Mouse (Mus musculus): ENCODE measurements at regions not wholly inside any gene's neighbourhood (a gene's known extent, or its start where the extent isn't known, plus 50 kb on each side); places are given as distances from the start of the nearest gene placed in this dataset.
"Not testable (repeated sequence)": the region's sequence is repeated elsewhere in the genome, so short reads cannot be mapped to it uniquely, and the experiment has no call there.

DNA sequence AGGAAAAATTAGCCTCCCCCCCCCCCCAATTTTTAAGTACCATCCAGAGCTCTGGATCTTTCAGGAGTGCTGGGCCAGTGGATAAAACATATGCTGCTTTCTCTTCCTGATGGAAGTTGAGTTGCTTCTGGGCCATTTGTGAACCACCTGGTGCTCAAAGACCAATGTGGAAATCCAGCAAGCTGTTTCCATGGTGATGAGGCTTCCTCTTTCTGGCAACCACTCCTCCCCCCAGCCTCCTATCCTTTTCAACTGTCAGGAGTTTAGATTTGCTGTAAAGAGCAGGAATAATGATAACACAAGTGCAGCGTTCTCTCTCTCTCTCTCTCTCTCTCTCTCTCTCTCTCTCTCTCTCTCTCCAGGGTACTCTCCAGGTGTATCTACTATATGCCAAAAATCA lies 141.8 kb upstream of the Smlr1 start:
- Histone ChIP-seq H3K9ac (no peak overlapping the region), H3K27me3 (no peaks in the 10 kb centered on the region), H3K4me3 (no peak overlapping the region), H3K36me3 (no peaks in the 10 kb centered on the region), H3K4me1 (peaks cover 5% of the 10 kb centered on the region; the same call in 1 of the 2 replicates), H3K4me2 (replicated peaks) (no peak overlapping the region), H3K27ac (no peak overlapping the region), H3K9me3 (replicated peaks) (no peaks in the 10 kb centered on the region)
- peak; percentile 15; the same call in 1 of the 2 replicates for ATAC-seq (ENCODE audit: low FRiP score)
- 36% methylated on average over 1 of the region's 1 CpGs for WGBS

DNA sequence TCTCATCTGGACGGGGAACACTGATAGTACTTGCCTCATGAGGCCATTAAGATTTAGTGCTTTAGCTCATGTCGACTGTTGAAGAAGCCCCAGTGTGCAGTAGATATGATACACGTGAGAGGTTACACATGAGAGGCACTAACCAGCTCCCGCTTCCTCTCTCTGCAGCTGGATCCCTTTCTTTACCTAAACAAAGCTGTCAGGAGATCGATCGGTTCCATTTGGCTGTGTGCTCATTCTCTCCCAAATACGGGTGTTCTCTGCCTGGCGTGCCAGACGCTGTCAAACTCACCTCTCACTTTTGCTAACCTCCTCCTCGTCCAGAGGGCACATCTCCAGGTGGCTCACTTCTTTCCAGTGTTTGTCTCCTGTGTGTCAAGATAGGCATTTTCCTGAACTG lies 139.3 kb upstream of the Smlr1 start:
- 70% methylated on average over 10 of the region's 10 CpGs for WGBS
- Histone ChIP-seq H3K36me3 (no peaks in the 10 kb centered on the region), H3K27me3 (no peaks in the 10 kb centered on the region), H3K4me3 (no peak overlapping the region), H3K4me2 (replicated peaks) (no peak overlapping the region), H3K27ac (no peak overlapping the region), H3K4me1 (peaks cover 5% of the 10 kb centered on the region; the same call in 1 of the 2 replicates), H3K9me3 (replicated peaks) (no peaks in the 10 kb centered on the region), H3K9ac (no peak overlapping the region)
- no peak for ATAC-seq (ENCODE audit: low FRiP score)

DNA sequence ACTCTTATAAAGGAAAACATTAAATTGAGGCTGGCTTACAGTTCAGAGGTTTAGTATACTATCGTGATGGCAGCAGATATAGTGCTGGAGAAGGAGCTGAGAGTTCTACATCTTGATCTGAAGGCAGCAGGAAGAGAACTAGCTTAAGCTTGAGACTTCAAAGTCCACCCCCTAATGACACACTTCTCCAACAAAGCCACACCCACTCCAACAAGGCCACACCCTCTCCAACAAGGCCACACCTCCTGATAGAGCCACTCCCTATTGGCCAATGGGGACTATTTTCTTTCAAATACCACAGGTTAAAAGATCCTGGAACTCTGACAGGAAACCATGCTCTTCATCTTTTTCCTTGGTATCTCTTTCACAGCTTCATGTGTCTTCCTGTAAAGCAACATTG lies 134.0 kb upstream of the Smlr1 start:
- no peaks in the 10 kb centered on the region for H3K27me3 ChIP-seq
- H3K4me2 ChIP-seq (replicated peaks): no peak overlapping the region
- no peak for ATAC-seq (ENCODE audit: low FRiP score)
- no peaks in the 10 kb centered on the region for H3K9me3 ChIP-seq (replicated peaks)
- H3K9ac ChIP-seq: no peak overlapping the region
- no peak overlapping the region for H3K27ac ChIP-seq
- no peaks in the 10 kb centered on the region for H3K4me1 ChIP-seq
- WGBS: 96% methylated on average over 1 of the region's 1 CpGs
- H3K36me3 ChIP-seq: no peaks in the 10 kb centered on the region
- H3K4me3 ChIP-seq: no peak overlapping the region

DNA sequence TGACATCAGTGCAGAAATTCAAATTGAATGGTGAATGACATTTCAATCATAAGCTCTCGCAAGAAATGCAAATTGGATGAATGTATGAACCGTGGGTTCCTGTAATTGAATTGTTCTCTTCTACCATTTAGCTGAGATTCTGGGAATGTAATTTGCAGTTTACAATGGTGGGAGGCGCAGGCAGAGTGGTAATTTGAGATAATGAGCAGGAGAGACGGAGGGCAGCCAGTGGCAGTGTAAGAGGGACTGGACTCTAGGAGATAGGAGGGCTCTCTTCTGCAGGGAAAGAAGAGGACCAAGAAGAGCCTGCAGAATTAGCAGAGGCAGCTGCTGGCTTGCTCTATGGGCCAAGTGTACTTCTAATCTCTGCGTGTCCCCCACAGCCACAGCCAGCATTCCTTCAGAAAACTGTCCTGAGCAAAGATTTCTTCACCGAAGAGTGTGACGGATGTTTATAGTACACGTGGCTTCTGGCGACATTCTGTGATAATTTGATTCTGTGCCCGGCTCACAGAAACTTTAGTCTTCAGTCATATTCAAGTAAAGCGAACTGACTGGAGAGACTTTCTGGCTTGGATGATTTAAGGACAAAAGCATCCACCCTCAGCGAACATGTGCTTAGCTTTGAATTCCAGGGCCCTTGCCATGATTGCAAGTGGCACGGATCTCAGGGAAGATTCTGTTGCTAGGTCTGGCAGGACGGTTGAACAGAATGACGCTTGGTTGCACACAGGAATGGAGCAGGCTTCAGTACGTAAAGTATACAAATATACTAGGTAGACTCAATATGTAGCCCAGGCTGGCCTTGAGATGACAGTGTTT lies 116.9 kb upstream of the Smlr1 start:
- Histone ChIP-seq H3K36me3 (no peaks in the 10 kb centered on the region), H3K27ac (no peak overlapping the region), H3K4me3 (no peak overlapping the region), H3K4me2 (replicated peaks) (no peak overlapping the region), H3K9ac (no peak overlapping the region), H3K9me3 (replicated peaks) (0 out of 2 replicates have a peak, but pooled peaks cover under 1% of the 10 kb centered on the region), H3K27me3 (no peaks in the 10 kb centered on the region), H3K4me1 (0 out of 2 replicates have a peak, but pooled peaks cover 2% of the 10 kb centered on the region)
- ATAC-seq (ENCODE audit: low FRiP score): no peak
- 82% methylated on average over 16 of the region's 16 CpGs for WGBS

DNA sequence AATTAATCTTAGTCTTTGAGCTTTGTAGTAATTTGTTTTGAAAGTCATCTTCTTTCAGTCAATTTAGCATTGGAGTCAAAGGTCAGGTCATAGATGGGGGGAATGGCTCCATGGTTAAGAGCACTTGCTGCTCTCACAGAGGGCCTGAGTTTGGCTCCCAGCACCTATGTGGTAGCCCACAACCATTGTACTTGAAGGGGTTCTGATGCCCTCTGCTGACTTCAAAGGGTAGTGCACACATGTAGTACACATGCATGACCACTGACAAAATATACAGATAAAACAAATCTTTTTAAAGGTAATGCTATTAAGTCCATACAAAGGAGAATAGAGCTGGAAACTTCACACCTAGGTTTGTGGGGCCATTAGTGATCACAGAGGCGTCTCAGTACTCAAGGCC lies 111.7 kb upstream of the Smlr1 start:
- H3K9ac ChIP-seq: no peak overlapping the region
- H3K27ac ChIP-seq: no peak overlapping the region
- no peak overlapping the region for H3K4me3 ChIP-seq
- H3K9me3 ChIP-seq (replicated peaks): 0 out of 2 replicates have a peak, but pooled peaks cover 5% of the 10 kb centered on the region
- no peak for ATAC-seq (ENCODE audit: low FRiP score)
- H3K4me2 ChIP-seq (replicated peaks): no peak overlapping the region
- 68% methylated on average over 1 of the region's 1 CpGs for WGBS
- no peaks in the 10 kb centered on the region for H3K27me3 ChIP-seq
- no peaks in the 10 kb centered on the region for H3K36me3 ChIP-seq
- H3K4me1 ChIP-seq: no peaks in the 10 kb centered on the region

DNA sequence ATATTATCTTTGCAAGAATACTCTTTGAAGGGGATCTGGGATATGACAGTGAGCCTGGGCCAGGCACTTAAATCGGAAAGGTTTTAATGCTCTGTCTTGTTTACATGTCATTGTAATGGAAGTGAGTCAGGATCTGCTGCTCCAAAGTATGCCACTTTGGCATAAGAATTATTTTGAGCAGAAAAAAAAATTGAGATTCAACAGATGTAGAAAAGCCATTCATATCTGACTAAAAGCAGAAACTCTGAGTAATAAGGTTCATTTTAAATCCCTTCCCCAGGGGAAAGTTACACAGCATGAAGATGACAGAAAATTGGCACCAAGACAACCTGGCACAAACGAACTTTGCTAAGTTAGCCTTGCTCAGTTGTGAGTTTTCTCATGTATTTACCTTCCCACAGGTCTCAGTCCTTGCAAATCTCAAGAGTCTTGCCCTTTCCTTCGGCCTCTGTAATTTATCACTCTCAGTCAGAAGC lies 107.5 kb upstream of the Smlr1 start:
- H3K27me3 ChIP-seq: no peaks in the 10 kb centered on the region
- no peak overlapping the region for H3K4me2 ChIP-seq (replicated peaks)
- no peaks in the 10 kb centered on the region for H3K4me1 ChIP-seq
- WGBS: 69% methylated on average over 3 of the region's 3 CpGs
- H3K4me3 ChIP-seq: no peak overlapping the region
- no peak for ATAC-seq (ENCODE audit: low FRiP score)
- 0 out of 2 replicates have a peak, but pooled peaks cover 5% of the 10 kb centered on the region for H3K9me3 ChIP-seq (replicated peaks)
- H3K36me3 ChIP-seq: no peaks in the 10 kb centered on the region
- H3K27ac ChIP-seq: no peak overlapping the region
- H3K9ac ChIP-seq: no peak overlapping the region

DNA sequence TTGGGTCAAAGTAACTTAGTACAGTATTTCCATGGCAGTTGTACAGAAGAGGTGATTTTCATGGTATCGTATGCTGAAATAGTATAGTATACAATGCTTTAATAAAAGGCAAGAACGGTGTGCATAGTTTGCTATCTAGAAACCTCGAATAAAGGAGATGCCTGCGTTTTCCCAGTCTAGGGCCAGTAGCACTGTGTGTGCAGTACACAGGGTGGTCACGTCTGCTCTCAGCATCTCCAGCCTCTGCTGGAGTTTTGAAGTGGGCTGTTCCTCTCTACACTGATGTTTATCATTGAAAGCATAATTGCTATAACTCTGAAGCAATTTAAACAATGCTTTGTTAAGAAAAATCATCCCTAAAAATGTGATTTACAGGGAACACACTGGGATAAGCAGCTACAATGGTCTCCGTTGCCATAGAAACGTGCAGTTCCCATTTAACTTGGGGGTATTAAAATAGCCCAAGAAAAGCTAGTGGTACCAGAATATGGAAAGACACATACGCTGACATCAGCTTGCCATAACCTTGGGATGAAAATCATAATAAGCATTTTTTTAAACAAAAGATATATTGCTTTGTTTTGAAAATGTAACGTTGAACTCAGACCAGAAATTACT lies 106.1 kb upstream of the Smlr1 start:
- Histone ChIP-seq H3K27me3 (no peaks in the 10 kb centered on the region), H3K4me2 (replicated peaks) (no peak overlapping the region)
- 90% methylated on average over 9 of the region's 9 CpGs for WGBS

DNA sequence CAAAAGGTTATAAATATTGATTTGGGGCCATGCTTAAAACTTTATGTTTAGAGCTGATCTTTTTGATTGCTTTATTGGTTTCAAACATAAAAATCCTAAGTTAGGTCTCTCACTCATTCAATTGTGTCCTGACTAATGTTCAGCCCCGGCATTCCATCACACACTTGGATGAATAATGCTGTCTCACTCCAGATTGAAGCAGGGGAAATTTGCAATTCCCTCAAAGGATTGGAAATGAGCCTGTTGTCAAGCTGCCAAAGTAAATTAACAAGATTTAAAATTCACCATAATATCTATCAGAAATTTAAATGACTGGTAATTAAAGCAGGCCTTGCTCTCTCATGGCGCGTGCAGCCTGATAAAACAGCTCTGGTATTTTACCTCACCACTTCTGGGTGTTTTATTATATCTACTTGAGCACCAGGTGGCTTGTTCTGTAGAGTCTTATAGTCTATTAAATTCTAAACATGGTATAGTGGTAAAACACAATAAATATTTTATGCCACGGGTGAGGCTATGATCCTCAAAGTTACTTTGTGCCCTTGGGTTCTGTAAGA lies 97.1 kb upstream of the Smlr1 start:
- Histone ChIP-seq H3K27me3 (no peaks in the 10 kb centered on the region), H3K4me3 (no peak overlapping the region), H3K9me3 (replicated peaks) (no peaks in the 10 kb centered on the region), H3K27ac (no peak overlapping the region), H3K36me3 (no peaks in the 10 kb centered on the region), H3K9ac (no peak overlapping the region), H3K4me2 (replicated peaks) (no peak overlapping the region), H3K4me1 (no peaks in the 10 kb centered on the region)
- WGBS: 70% methylated on average over 4 of the region's 4 CpGs
- ATAC-seq (ENCODE audit: low FRiP score): no peak

More for the DNA sequence above, 106.1 kb upstream of the Smlr1 start:
- no peak for ATAC-seq (ENCODE audit: low FRiP score)
- H3K9ac ChIP-seq: no peak overlapping the region
- H3K4me3 ChIP-seq: no peak overlapping the region
- H3K27ac ChIP-seq: no peak overlapping the region
- no peaks in the 10 kb centered on the region for H3K36me3 ChIP-seq
- H3K9me3 ChIP-seq (replicated peaks): no peaks in the 10 kb centered on the region
- no peaks in the 10 kb centered on the region for H3K4me1 ChIP-seq

DNA sequence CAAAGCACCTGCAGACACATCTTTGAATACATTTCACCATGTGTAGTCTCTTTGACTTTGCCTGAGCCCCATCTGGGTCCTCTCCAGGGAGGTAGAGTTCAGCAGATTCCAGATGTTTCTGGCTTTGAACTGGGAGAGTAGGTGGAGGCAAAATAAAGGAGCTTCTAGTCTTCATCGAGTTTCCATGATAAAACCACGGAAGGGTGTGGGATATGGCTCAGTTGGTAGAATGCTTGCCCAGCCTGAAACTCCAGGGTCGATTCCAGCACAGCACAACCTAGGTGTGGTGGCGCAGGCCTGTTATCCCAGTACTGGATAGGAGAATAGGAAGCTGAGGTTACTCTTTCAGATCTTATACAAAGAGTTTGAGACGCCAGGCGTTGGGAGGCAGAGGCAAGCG lies 96.2 kb upstream of the Smlr1 start:
- no peak overlapping the region for H3K9ac ChIP-seq
- WGBS: 88% methylated on average over 7 of the region's 7 CpGs
- no peak overlapping the region for H3K27ac ChIP-seq
- no peaks in the 10 kb centered on the region for H3K27me3 ChIP-seq
- H3K9me3 ChIP-seq (replicated peaks): no peaks in the 10 kb centered on the region
- no peak overlapping the region for H3K4me2 ChIP-seq (replicated peaks)
- H3K4me3 ChIP-seq: no peak overlapping the region
- no peak for ATAC-seq (ENCODE audit: low FRiP score)
- no peaks in the 10 kb centered on the region for H3K36me3 ChIP-seq
- no peaks in the 10 kb centered on the region for H3K4me1 ChIP-seq

DNA sequence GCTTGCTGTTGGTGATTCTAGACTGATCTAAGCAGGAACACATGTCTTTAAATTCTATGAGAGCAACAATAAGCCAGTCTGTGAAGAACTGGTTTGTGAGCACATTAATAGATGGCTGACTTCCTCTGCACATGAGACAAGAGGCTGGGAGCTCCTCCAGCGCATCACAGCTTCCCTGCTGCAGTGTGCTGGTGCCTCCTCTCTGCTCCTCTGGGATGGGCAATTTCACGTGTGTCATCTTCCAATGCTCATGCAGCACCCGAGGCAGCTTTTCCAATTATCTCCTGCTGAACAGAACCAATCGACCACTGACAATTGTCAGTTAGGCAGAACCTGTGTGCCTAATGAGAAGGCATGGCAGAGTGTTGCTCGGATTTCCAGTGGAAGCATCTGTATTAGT lies 86.5 kb upstream of the Smlr1 start:
- H3K9ac ChIP-seq: no peak overlapping the region
- no peaks in the 10 kb centered on the region for H3K9me3 ChIP-seq (replicated peaks)
- no peak overlapping the region for H3K4me3 ChIP-seq
- H3K27ac ChIP-seq: no peak overlapping the region
- H3K4me1 ChIP-seq: peaks cover 4% of the 10 kb centered on the region; the same call in 1 of the 2 replicates
- WGBS: 70% methylated on average over 5 of the region's 5 CpGs
- ATAC-seq (ENCODE audit: low FRiP score): no peak; the same call in 1 of the 2 replicates
- H3K27me3 ChIP-seq: no peaks in the 10 kb centered on the region
- no peaks in the 10 kb centered on the region for H3K36me3 ChIP-seq
- H3K4me2 ChIP-seq (replicated peaks): no peak overlapping the region

DNA sequence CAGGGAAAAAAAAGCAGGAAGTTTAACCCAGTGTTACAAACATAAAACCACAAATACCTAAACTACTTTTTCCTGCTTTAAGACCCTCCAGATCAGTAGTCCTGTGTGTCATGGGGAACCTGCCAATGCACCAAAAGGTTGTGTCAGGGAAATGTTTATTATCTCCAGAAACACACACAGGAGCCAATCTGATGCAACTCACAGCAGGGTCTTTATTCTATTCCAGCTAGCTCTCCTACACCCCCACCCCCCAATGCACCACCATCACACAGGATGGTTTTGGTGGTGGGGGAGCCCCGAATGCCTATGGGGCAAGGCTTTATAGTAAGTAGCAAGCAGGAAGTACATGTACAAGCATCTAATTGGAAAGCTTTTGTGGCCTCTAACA lies 85.7 kb upstream of the Smlr1 start:
- ATAC-seq (ENCODE audit: low FRiP score); H3K9ac ChIP-seq; H3K4me1 ChIP-seq; H3K27ac ChIP-seq; H3K27me3 ChIP-seq; H3K36me3 ChIP-seq; H3K9me3 ChIP-seq (replicated peaks); H3K4me3 ChIP-seq: not testable (repeated sequence)
- WGBS: 48% methylated on average over 1 of the region's 1 CpGs
- peak overlapping the region; percentile 11; the same call in 1 of the 2 replicates for H3K4me2 ChIP-seq (replicated peaks)

DNA sequence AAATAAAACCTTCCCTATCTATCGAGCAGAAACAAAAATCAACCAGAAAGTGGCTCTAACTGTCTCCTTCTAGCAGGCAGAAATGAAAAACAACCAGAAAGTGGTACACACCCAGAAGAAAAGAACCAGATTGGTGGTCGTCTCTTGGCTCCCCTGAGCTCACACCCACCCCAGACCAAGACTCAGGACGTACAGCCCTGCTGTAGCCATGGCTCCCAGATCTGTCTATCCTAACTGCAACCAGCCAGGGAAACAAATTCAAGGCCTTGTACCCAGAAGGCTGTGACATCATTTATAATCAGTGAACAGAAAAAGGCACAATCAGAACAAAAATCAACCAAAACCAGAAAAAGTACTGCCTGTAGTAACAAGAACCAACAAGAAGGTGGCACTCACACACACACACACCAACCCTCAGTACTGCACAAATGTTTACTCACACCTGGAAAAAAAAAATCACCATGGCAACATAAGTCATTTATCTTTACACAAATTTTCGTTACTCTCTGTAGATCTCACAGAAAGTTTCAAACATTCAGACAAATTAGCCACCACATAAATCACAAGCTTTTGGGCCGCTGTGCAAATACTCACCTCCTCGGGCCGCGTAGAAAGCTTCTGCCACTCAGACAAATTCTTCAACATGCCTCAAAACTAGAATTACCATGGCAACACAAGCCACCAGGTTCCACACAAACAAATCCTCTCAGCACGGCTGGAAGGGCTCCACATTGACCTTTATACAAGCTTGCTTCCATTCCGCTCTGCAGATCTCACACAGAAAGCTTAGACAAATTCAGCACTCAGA lies 85.1 kb upstream of the Smlr1 start:
- H3K27me3 ChIP-seq: no peaks in the 10 kb centered on the region

More for the DNA sequence above, 85.1 kb upstream of the Smlr1 start:
- Histone ChIP-seq H3K9ac (no peak overlapping the region), H3K9me3 (replicated peaks) (no peaks in the 10 kb centered on the region), H3K27ac (no peak overlapping the region), H3K4me1 (peaks cover 4% of the 10 kb centered on the region; the same call in 1 of the 2 replicates), H3K4me2 (replicated peaks) (peak overlapping the region; percentile 11; the same call in 1 of the 2 replicates), H3K36me3 (no peaks in the 10 kb centered on the region), H3K4me3 (no peak overlapping the region)
- 36% methylated on average over 10 of the region's 10 CpGs for WGBS
- peak; percentile 54; the same call in 1 of the 2 replicates for ATAC-seq (ENCODE audit: low FRiP score)
